Mouse (Mus musculus): ENCODE results near the gene Bcan.
A peak's percentile ranks its signal among the peaks of the same experiment; 100 is the strongest.

The Bcan gene

GRCm38 (mm10) chr3:88000181-88000580 is at the start of gene Bcan:
TSS of gene Bcan (minus strand) at chr3:88000230.
- DNase-seq (ENCODE audit: low spot score in 2 of 2) = no peak

GRCm38 (mm10) chr3:88049532-88049931 is 49.5 kb upstream of the Bcan start:
- DNase-seq (ENCODE audit: low spot score in 2 of 2) = no peak

GRCm38 (mm10) chr3:88042661-88043421 is 42.8 kb upstream of the Bcan start, which contains the start of gene Gpatch4:
TSS of gene Gpatch4 (plus strand) at chr3:88043108.
- DNase-seq (ENCODE audit: low spot score in 2 of 2) = peak; percentile 71 to 74

GRCm38 (mm10) chr3:88035561-88036293 is 35.7 kb upstream of the Bcan start:
- DNase-seq (ENCODE audit: low spot score in 2 of 2) = no peak

- no peak for DNase-seq (ENCODE audit: low spot score in 2 of 2)
These were observed 33.5 kb upstream of the Bcan start for GRCm38 (mm10) chr3:88033506-88033905.

- DNase-seq (ENCODE audit: low spot score in 2 of 2) = peak in 1 of 2 experiments; percentile 34
These were observed 30.8 kb upstream of the Bcan start for GRCm38 (mm10) chr3:88030608-88031395.

GRCm38 (mm10) chr3:88027434-88028186 is 27.6 kb upstream of the Bcan start, which contains the start of gene Hapln2:
TSS of gene Hapln2 (minus strand) at chr3:88027583.
- no peak for DNase-seq (ENCODE audit: low spot score in 2 of 2)

GRCm38 (mm10) chr3:88026823-88027222 is 26.8 kb upstream of the Bcan start:
- DNase-seq (ENCODE audit: low spot score in 2 of 2) = no peak

GRCm38 (mm10) chr3:88023192-88024074 is 23.4 kb upstream of the Bcan start:
- no peak for DNase-seq (ENCODE audit: low spot score in 2 of 2)

- peak; percentile 79 to 87 for DNase-seq (ENCODE audit: low spot score in 2 of 2)
These were observed 22.5 kb upstream of the Bcan start for GRCm38 (mm10) chr3:88022322-88023191.

- no peak for DNase-seq (ENCODE audit: low spot score in 2 of 2)
These were observed 10.7 kb upstream of the Bcan start for GRCm38 (mm10) chr3:88010634-88011265.

- no peak for DNase-seq (ENCODE audit: low spot score in 2 of 2)
These were observed 6.1 kb upstream of the Bcan start for GRCm38 (mm10) chr3:88005822-88006786.

- no peak for DNase-seq (ENCODE audit: low spot score in 2 of 2)
These were observed 2.4 kb upstream of the Bcan start for GRCm38 (mm10) chr3:88002291-88002976.

GRCm38 (mm10) chr3:88000816-88001595 is 976 bp upstream of the Bcan start:
- DNase-seq (ENCODE audit: low spot score in 2 of 2) = no peak

- DNase-seq (ENCODE audit: low spot score in 2 of 2) = no peak
These were observed 661 bp downstream of the Bcan start for GRCm38 (mm10) chr3:87999243-87999895.

GRCm38 (mm10) chr3:87998747-87999146 is 1.3 kb downstream of the Bcan start:
- DNase-seq (ENCODE audit: low spot score in 2 of 2) = no peak

All from urinary bladder, postnatal 4 days (tissue).